Mouse (Mus musculus) MEL (cell line): ENCODE results near the gene Prkar1b. TPM values are rescaled to one million over a fixed set of nuclear protein-coding genes. Genes with fewer than 3 reads are reported as not detected.

Source experiments
- DNase-seq: peaks from one replicate; pipeline ENCODE4 v3.0.0; 2011; ENCODE audit warnings: low read depth, low spot score
- H3K27ac ChIP-seq: 2 replicates; pipeline ENCODE4 v1.5.1; 2012; ENCODE audit warnings: low read depth, mild to moderate bottlenecking, control low read depth, low read length, moderate library complexity; ENCODE audit not compliant: control insufficient read depth
- H3K27me3 ChIP-seq, 2 experiments: fragments of 150-350 bp in 1 of 2; sonication (generic) in 1 of 2; 2 replicates each; pipeline ENCODE4 v1.6.1; 2012; ENCODE audit warnings: low read length in 2 of 2, mild to moderate bottlenecking in 2 of 2, improper control_type of control experiment in 1 of 2, moderate library complexity in 1 of 2; ENCODE audit not compliant: insufficient read depth in 2 of 2, control insufficient read depth in 1 of 2
- H3K36me3 ChIP-seq, 2 experiments: 2 replicates each; pipeline ENCODE4 v1.6.1; 2012 to 2014; ENCODE audit warnings: low read length in 2 of 2, improper control_type of control experiment in 1 of 2, inconsistent platforms in 1 of 2, mild to moderate bottlenecking in 1 of 2; ENCODE audit not compliant: insufficient read depth in 2 of 2, control insufficient read depth in 1 of 2
- H3K4me1 ChIP-seq, 2 experiments: fragments of 150-350 bp in 1 of 2; sonication (generic) in 1 of 2; 2 replicates each; pipeline ENCODE4 v1.6.1; 2012; ENCODE audit warnings: low read length in 2 of 2, improper control_type of control experiment in 1 of 2, mild to moderate bottlenecking in 1 of 2; ENCODE audit not compliant: insufficient read depth in 2 of 2, control insufficient read depth in 1 of 2
- H3K4me3 ChIP-seq, 2 experiments: fragments of 150-350 bp in 1 of 2; sonication (generic) in 1 of 2; 2 replicates each; pipeline ENCODE4 v1.5.1; 2012; ENCODE audit warnings: low read depth in 2 of 2, low read length in 2 of 2, mild to moderate bottlenecking in 2 of 2, moderate library complexity in 2 of 2, control low read depth in 1 of 2, improper control_type of control experiment in 1 of 2; ENCODE audit not compliant: control insufficient read depth in 1 of 2, insufficient read depth in 1 of 2
- H3K79me2 ChIP-seq: 2 replicates; pipeline ENCODE4 v1.6.1; 2012; ENCODE audit warnings: mild to moderate bottlenecking, low read length, moderate library complexity; ENCODE audit not compliant: control insufficient read depth, poor library complexity, insufficient read depth
- H3K9ac ChIP-seq: 2 replicates; pipeline ENCODE4 v1.6.1; 2012; ENCODE audit warnings: low read depth, mild to moderate bottlenecking, control low read depth, low read length, moderate library complexity; ENCODE audit not compliant: control insufficient read depth, poor library complexity, severe bottlenecking
- H3K9me3 ChIP-seq: fragments of 150-350 bp; sonication (generic); replicated peaks from 2 replicates; pipeline ENCODE4 v1.6.1; 2012; ENCODE audit warnings: mild to moderate bottlenecking, low read length, improper control_type of control experiment, moderate library complexity; ENCODE audit not compliant: insufficient read depth
- BHLHE40 ChIP-seq: IDR thresholded peaks from 2 replicates; pipeline ENCODE4 v1.6.1; 2012; ENCODE audit warnings: low read depth, mild to moderate bottlenecking, inconsistent platforms, low read length, improper control_type of control experiment, borderline replicate concordance
- CHD2 ChIP-seq: IDR thresholded peaks from 2 replicates; pipeline ENCODE4 v1.6.1; 2011; ENCODE audit warnings: low read length, improper control_type of control experiment
- CTCF ChIP-seq, 3 experiments: IDR thresholded peaks in 2 of 3; conservative IDR thresholded peaks in 1 of 3; 2 replicates each; pipeline ENCODE4 v1.5.1; 2011 to 2012; ENCODE audit warnings: low read length in 3 of 3, low read depth in 2 of 3, mild to moderate bottlenecking in 2 of 3, improper control_type of control experiment in 1 of 3, inconsistent platforms in 1 of 3, mixed read lengths in 1 of 3, moderate library complexity in 1 of 3; ENCODE audit not compliant: control insufficient read depth in 1 of 3, insufficient read depth in 1 of 3, poor library complexity in 1 of 3, severe bottlenecking in 1 of 3
- EP300 ChIP-seq, 2 experiments: IDR thresholded peaks; 2 replicates each; pipeline ENCODE4 v1.6.1; 2011; ENCODE audit warnings: improper control_type of control experiment in 2 of 2, low read length in 2 of 2, low read depth in 1 of 2, mild to moderate bottlenecking in 1 of 2
- JUND ChIP-seq: IDR thresholded peaks from 2 replicates; pipeline ENCODE4 v1.6.1; 2011; ENCODE audit warnings: low read depth, mild to moderate bottlenecking, improper control_type of control experiment, low read length
- MAX ChIP-seq: IDR thresholded peaks from 2 replicates; pipeline ENCODE4 v1.6.1; 2011; ENCODE audit warnings: low read length, improper control_type of control experiment
- MAZ ChIP-seq: IDR thresholded peaks from 2 replicates; pipeline ENCODE4 v1.6.1; 2012; ENCODE audit warnings: low read depth, mild to moderate bottlenecking, inconsistent platforms, low read length, improper control_type of control experiment
- MEF2A ChIP-seq: IDR thresholded peaks from 2 replicates; pipeline ENCODE4 v1.6.1; 2014; ENCODE audit warnings: low read depth, mild to moderate bottlenecking, inconsistent platforms, low read length, improper control_type of control experiment; ENCODE audit not compliant: poor library complexity, insufficient replicate concordance, severe bottlenecking; ENCODE audit errors: extremely low read depth
- MXI1 ChIP-seq: IDR thresholded peaks from 2 replicates; pipeline ENCODE4 v1.6.1; 2011; ENCODE audit warnings: mild to moderate bottlenecking, low read depth, low read length, improper control_type of control experiment
- NRF1 ChIP-seq: IDR thresholded peaks from 2 replicates; pipeline ENCODE4 v1.6.1; 2014; ENCODE audit warnings: low read depth, mild to moderate bottlenecking, inconsistent platforms, low read length, improper control_type of control experiment, moderate library complexity; ENCODE audit not compliant: poor library complexity, insufficient read depth, severe bottlenecking
- POLR2A ChIP-seq, 2 experiments: IDR thresholded peaks; 2 replicates each; pipeline ENCODE4 v1.6.1; 2011 to 2012; ENCODE audit warnings: low read length in 2 of 2, mild to moderate bottlenecking in 2 of 2, control low read depth in 1 of 2, improper control_type of control experiment in 1 of 2, low read depth in 1 of 2, moderate library complexity in 1 of 2; ENCODE audit not compliant: control insufficient read depth in 1 of 2, insufficient read depth in 1 of 2, poor library complexity in 1 of 2
- POLR2AphosphoS5 ChIP-seq: IDR thresholded peaks from 2 replicates; pipeline ENCODE4 v1.6.1; 2012; ENCODE audit warnings: low read depth, borderline replicate concordance, mild to moderate bottlenecking, inconsistent platforms, low read length, moderate library complexity, mixed read lengths
- RAD21 ChIP-seq: IDR thresholded peaks from 2 replicates; pipeline ENCODE4 v1.6.1; 2011; ENCODE audit warnings: mild to moderate bottlenecking, low read depth, low read length, improper control_type of control experiment
- SIN3A ChIP-seq: IDR thresholded peaks from 2 replicates; pipeline ENCODE4 v1.6.1; 2012; ENCODE audit warnings: low read length, improper control_type of control experiment, inconsistent platforms
- SMC3 ChIP-seq: IDR thresholded peaks from 2 replicates; pipeline ENCODE4 v1.6.1; 2011; ENCODE audit warnings: low read depth, low read length, improper control_type of control experiment
- TAL1 ChIP-seq: IDR thresholded peaks from 2 replicates; pipeline ENCODE4 v1.6.1; 2012; ENCODE audit warnings: mild to moderate bottlenecking, inconsistent platforms, low read length, moderate library complexity, mixed read lengths
- ZC3H11A ChIP-seq: IDR thresholded peaks from 2 replicates; pipeline ENCODE4 v1.6.1; 2012; ENCODE audit warnings: low read depth, mild to moderate bottlenecking, inconsistent platforms, low read length, improper control_type of control experiment
- ZMIZ1 ChIP-seq: IDR thresholded peaks from 2 replicates; pipeline ENCODE4 v1.6.1; 2012; ENCODE audit warnings: low read depth, mild to moderate bottlenecking, inconsistent platforms, low read length, improper control_type of control experiment, moderate library complexity
- polyA plus RNA-seq, 2 experiments: library from polyadenylated mRNA; stranded (reverse) in 1 of 2; unstranded in 1 of 2; fragments of >175 nt in 1 of 2; fragments of >200 nt in 1 of 2; gene quantifications; 2 replicates each; pipeline versions ENCODE4 v1.2.1 to v1.2.4; 2012; ENCODE audit warnings: low replicate concordance in 2 of 2, low read depth in 1 of 2; ENCODE audit not compliant: insufficient read length in 2 of 2, insufficient read depth in 1 of 2, missing spikeins in 1 of 2
- total RNA-seq: library from RNA; depleted of rRNA; stranded (reverse); fragments of 300-350 nt; gene quantifications from 2 replicates; pipeline ENCODE4 v1.2.3, GENCODE M21; 2012

The Prkar1b gene
- total and polyA plus RNA-seq, 3 experiments, result not detected

DNA sequence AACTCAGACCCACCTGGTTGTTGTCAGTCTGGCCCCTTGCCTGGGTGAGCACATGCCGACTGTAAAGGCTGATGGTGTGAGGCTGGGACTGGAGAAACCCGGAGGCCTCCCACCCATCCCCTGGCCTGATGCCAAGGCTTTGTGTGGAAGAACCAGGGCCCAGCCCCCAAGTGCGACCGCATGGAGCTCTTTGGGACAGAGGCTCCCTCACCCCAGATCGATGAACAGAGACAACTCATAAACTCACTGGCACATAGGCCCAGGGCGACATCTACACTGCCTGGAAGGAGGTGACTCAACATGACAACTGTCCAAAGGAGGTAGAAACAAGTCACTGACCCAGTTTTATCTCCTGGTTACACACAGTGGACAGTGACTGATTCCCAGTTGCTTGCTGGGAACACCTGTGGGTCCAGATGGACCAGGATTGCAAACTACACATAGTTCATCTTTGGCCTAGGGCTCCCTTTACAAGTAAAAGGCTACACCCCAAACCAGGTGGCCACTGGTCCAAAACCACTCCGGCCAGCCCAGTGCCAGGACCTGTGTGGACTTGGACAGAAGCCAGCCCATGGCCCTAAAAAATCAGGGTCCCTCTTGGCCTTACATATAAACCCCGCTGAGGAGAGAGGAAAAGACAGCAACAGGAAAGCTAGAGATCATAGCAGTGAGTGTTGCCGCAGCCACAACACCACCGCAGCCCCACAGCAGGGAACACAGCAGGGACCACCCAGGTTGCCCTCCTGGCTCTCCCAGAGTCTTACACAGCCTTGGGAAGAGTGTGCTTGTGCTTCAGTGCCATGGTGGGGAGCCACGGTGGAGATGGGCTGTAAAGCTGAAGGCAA is 72.3 kb downstream of the Prkar1b start:
- DNase-seq, result no peak
- H3K36me3 ChIP-seq, result no peaks in the 10 kb centered on the region

DNA sequence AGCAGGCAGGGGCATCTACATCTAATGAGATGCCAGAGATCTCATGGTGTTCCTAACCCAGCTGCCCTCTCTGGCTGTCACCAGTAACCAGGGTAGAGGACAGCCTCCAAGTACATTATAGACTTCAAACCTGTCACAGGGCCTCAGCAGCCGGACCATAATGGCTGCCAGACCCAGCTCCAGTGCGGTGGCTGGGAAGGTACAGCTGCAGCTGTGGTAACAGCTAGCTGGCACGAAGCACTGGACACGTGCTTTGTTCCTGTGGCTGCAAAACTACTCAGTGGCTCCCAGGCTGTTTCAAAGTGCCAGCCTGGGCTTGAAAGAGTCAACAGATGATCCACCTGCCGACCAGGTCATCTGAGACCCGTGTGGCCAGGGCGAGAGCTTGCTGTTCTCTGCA is 73.4 kb downstream of the Prkar1b start:
- Histone ChIP-seq H3K36me3 (no peaks in the 10 kb centered on the region), H3K27ac (no peak overlapping the region), H3K79me2 (no peaks in the 10 kb centered on the region), H3K4me3 (no peak overlapping the region), H3K9me3 (no peaks in the 10 kb centered on the region), H3K9ac (no peak overlapping the region)
- TF ChIP-seq BHLHE40 (no peak), MAX (no peak), MAZ (no peak), SMC3 (no peak), MEF2A (no peak), POLR2A (IDR thresholded peaks at IDR 0.05; ENCODE audit: control insufficient read depth in 1 of 2, insufficient read depth in 1 of 2, low read depth in 1 of 2, low read length in 2 of 2, poor library complexity in 1 of 2) (no peak), EP300 (IDR thresholded peaks at IDR 0.05; ENCODE audit: low read depth in 1 of 2, low read length in 2 of 2) (no peak), RAD21 (no peak), POLR2AphosphoS5 (no peak), CTCF (IDR thresholded peaks at IDR 0.05 in 2 of 3, conservative IDR thresholded peaks at IDR 0.05 in 1 of 3; ENCODE audit: control insufficient read depth in 1 of 3, insufficient read depth in 1 of 3, low read depth in 2 of 3, low read length in 3 of 3, poor library complexity in 1 of 3, severe bottlenecking in 1 of 3) (no peak), ZC3H11A (no peak)
- TF ChIP-seq, all 39 proteins: peak for 0
- no peaks in the 10 kb centered on the region for H3K4me1 ChIP-seq
- H3K27me3 ChIP-seq, result no peaks in the 10 kb centered on the region
- no peak for DNase-seq

More for the DNA sequence above, 72.3 kb downstream of the Prkar1b start:
- Histone ChIP-seq H3K27me3 (no peaks in the 10 kb centered on the region), H3K27ac (no peak overlapping the region), H3K9ac (no peak overlapping the region), H3K9me3 (no peaks in the 10 kb centered on the region), H3K79me2 (no peaks in the 10 kb centered on the region), H3K4me3 (no peak overlapping the region), H3K4me1 (no peaks in the 10 kb centered on the region)
- TF ChIP-seq JUND, result no peak
- TF ChIP-seq BHLHE40, result no peak
- no peak for TF ChIP-seq SIN3A
- TF ChIP-seq TAL1, result no peak
- no peak for TF ChIP-seq NRF1
- no peak for TF ChIP-seq ZMIZ1
- no peak for TF ChIP-seq MXI1
- no peak for TF ChIP-seq CHD2
- TF ChIP-seq POLR2A (IDR thresholded peaks at IDR 0.05; ENCODE audit: control insufficient read depth in 1 of 2, insufficient read depth in 1 of 2, low read depth in 1 of 2, low read length in 2 of 2, poor library complexity in 1 of 2), result no peak
